Mouse (Mus musculus): ENCODE measurements around the gene Eya4.

GRCm38 (mm10) chr10:23332768-23333167 is 17.8 kb downstream of the Eya4 start:
- TF ChIP-seq POLR2A (IDR thresholded peaks at IDR 0.05; ENCODE audit: control insufficient read depth in 1 of 2, insufficient read depth in 1 of 2, low read depth in 1 of 2, low read length in 2 of 2, poor library complexity in 1 of 2), result no peak
- TF ChIP-seq EP300 (IDR thresholded peaks at IDR 0.05; ENCODE audit: low read depth in 1 of 2, low read length in 2 of 2), result no peak
- TF ChIP-seq ELF1 (IDR thresholded peaks at IDR 0.05; ENCODE audit: low read depth, low read length), result no peak
- TF ChIP-seq UBTF (IDR thresholded peaks at IDR 0.05; ENCODE audit: borderline replicate concordance, insufficient read depth, low read depth, low read length), result no peak
- TF ChIP-seq MAZ (IDR thresholded peaks at IDR 0.05; ENCODE audit: low read depth, low read length), result no peak
- TF ChIP-seq RCOR1 (IDR thresholded peaks at IDR 0.05; ENCODE audit: low read depth, low read length), result no peak
- TF ChIP-seq NRF1 (IDR thresholded peaks at IDR 0.05; ENCODE audit: insufficient read depth, low read depth, low read length, poor library complexity, severe bottlenecking), result no peak
- no peak for TF ChIP-seq ZNF384 (IDR thresholded peaks at IDR 0.05; ENCODE audit: low read depth, low read length)
- no peak for TF ChIP-seq JUND (IDR thresholded peaks at IDR 0.05; ENCODE audit: low read depth, low read length)
